13 mouse cellular contexts compared by ENCODE assay signal in genomic region chr6:112423746-112424501, GRCm38 (mm10). TPM values are rescaled to one million over a fixed set of nuclear protein-coding genes. Genes with fewer than 3 reads are reported as not detected.
DNase-seq lines count a peak whose midpoint lies in the region; ATAC-seq lines count a peak whose summit lies in the region.
"Had no signal": no experiment of that assay in that cellular context is flagged by ENCODE, and none has a peak within 500 bp of the region (broad histone marks: within the 10 kb centered on the region; RNA-seq: fewer than 3 reads in every experiment).

No protein-coding gene starts in this region.

- no peak overlapping the region for H3K4me2 ChIP-seq in heart, embryonic 11.5 days

- no peak overlapping the region for H3K9ac ChIP-seq in heart, embryonic 11.5 days (ENCODE audit: low read depth, low read length)
- H3K9ac ChIP-seq: liver, embryonic 14.5 days had no signal

- peak; percentile 81 for DNase-seq in heart, adult 11 months
- DNase-seq in NIH3T3 (ENCODE audit: low read depth) (peak; percentile 17), MN1 (ENCODE audit: low spot score) (no peak)
- peak; percentile 46 to 72 for DNase-seq in frontal cortex, adult 2 months (ENCODE audit: extremely low spot score in 1 of 2, low spot score in 1 of 2)
- DNase-seq in lung, postnatal 14 days = peak; percentile 44
- no peak for DNase-seq in layer of hippocampus, adult 8-10 months (ENCODE audit: low spot score in 2 of 2)
- DNase-seq in spleen, postnatal 14 days (ENCODE audit: low spot score in 2 of 2) = no peak
- DNase-seq: gastrocnemius, adult 2 months; kidney, postnatal 25 days; thymus, adult 18-20 months had no signal

- no peaks in the 10 kb centered on the region; the same call in 1 of the 2 replicates for H3K9me3 ChIP-seq in heart, embryonic 11.5 days (replicated peaks; ENCODE audit: control insufficient read depth, low read length)

- no peak overlapping the region for H3K27ac ChIP-seq in heart, embryonic 11.5 days (ENCODE audit: low read depth, low read length)
- H3K27ac ChIP-seq: gastrocnemius, adult 2 months; liver, embryonic 14.5 days had no signal

- no peak overlapping the region for H3K4me3 ChIP-seq in heart, embryonic 11.5 days (ENCODE audit: low read depth, low read length)
- H3K4me3 ChIP-seq: gastrocnemius, adult 2 months had no signal

- H3K36me3 ChIP-seq in heart, embryonic 11.5 days (ENCODE audit: control insufficient read depth, insufficient read depth, low read length) = no peaks in the 10 kb centered on the region

- 77% methylated on average over 8 of the region's 8 CpGs for WGBS in heart, embryonic 11.5 days (ENCODE audit: insufficient replicate concordance)

- ATAC-seq in heart, embryonic 11.5 days (replicated peaks; ENCODE audit: insufficient number of reproducible peaks, low FRiP score, low TSS enrichment) = no peak

- no peaks in the 10 kb centered on the region for H3K4me1 ChIP-seq in heart, embryonic 11.5 days (ENCODE audit: control insufficient read depth, insufficient read depth, low read length)

- H3K27me3 ChIP-seq in heart, embryonic 11.5 days (ENCODE audit: control insufficient read depth, insufficient read depth, low read length) = no peaks in the 10 kb centered on the region

RNA-seq across cellular contexts. Expression of gene Cav3, which starts 35.4 kb away (rescaled TPM):
- polyA plus RNA-seq in heart, embryonic 11.5 days (2014; fragmentation: Nextera tagmentation; extraction: Ambion mirVana) = 59.6 and 64.9 TPM in 2 replicates
- 0.12 and 0.25 TPM in 2 replicates for polyA plus RNA-seq in frontal cortex, adult 2 months (2012; rRNA removed)
- 1 to 10 TPM in 1 of 4 experiments, under 1 TPM in 3; 0.37 to 1.0 (median 0.43) TPM for total RNA-seq in layer of hippocampus, adult 8-10 months (2022)
- total RNA-seq: hematopoietic stem cell, adult 5-6 weeks had no signal
- polyA plus RNA-seq: liver, embryonic 14.5 days had no signal

RNA-seq across cellular contexts. Expression of gene Ssu2, which starts 36.1 kb away (rescaled TPM):
- 0.37 TPM in 1 of 2 replicates, not detected in the other for polyA plus RNA-seq in heart, embryonic 11.5 days (2014; fragmentation: Nextera tagmentation; extraction: Ambion mirVana)
- polyA plus RNA-seq in frontal cortex, adult 2 months (2012; rRNA removed) = 0.46 and 0.61 TPM in 2 replicates
- under 1 TPM in 2 of 4 experiments, not detected in 2; 0.53 to 0.63 TPM for total RNA-seq in layer of hippocampus, adult 8-10 months (2022)
- total RNA-seq: hematopoietic stem cell, adult 5-6 weeks had no signal

Comparison
In these comparisons a context has a peak if more than half of its experiments do, and no peak if none do; other contexts are left out.
1. DNase-seq: peak in heart, adult 11 months (single experiment), NIH3T3 (single experiment), frontal cortex, adult 2 months (2 of 2) and lung, postnatal 14 days (single experiment); none in MN1 (single experiment), layer of hippocampus, adult 8-10 months (0 of 2) and spleen, postnatal 14 days (0 of 2).
2. RNA of gene Cav3, which starts 35.4 kb away (polyA plus RNA-seq): 59.6 to 64.9 TPM in heart, embryonic 11.5 days; 0.12 to 0.25 TPM in frontal cortex, adult 2 months; every median in the first group is over 10 times any median in the second.